Mouse (Mus musculus) cortical plate, adult 2 months (tissue): ENCODE data around the gene Olfr1497.

Source experiments
- CTCF ChIP-seq: fragments of 200-500 bp; IDR thresholded peaks from 2 replicates; pipeline ENCODE4 v1.5.1; 2011; ENCODE audit warnings: mild to moderate bottlenecking, control low read depth, low read length; ENCODE audit not compliant: insufficient read depth; ENCODE audit errors: extremely low read depth
- POLR2A ChIP-seq: fragments of 200-500 bp; IDR thresholded peaks from 2 replicates; pipeline ENCODE4 v1.6.1; 2011; ENCODE audit warnings: mild to moderate bottlenecking, low read length, control low read depth; ENCODE audit not compliant: insufficient read depth; ENCODE audit errors: extremely low read depth

DNA sequence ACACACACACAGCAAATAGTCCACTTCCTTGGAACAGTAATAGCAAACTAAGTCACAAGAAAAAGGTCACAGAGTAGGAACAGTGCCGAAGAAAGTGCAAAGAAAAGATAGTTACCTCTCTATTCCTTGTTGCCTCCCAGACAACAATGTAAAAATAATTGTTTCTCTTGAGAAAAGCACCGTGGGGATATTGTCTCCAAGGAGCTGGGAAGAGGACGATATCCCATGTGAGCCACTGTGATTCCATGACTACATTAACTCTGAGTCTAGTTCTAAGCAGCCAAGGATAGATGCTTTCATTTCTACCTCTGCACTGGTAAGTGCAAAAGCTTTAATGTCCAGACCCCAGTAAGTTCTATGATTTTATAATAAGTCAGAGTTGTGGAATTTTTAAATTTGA, 33.7 kb downstream of the Olfr1497 start, which contains the start of gene Olfr1495:
- TF ChIP-seq CTCF (no peak), POLR2A (no peak)
